In the genomic region with DNA sequence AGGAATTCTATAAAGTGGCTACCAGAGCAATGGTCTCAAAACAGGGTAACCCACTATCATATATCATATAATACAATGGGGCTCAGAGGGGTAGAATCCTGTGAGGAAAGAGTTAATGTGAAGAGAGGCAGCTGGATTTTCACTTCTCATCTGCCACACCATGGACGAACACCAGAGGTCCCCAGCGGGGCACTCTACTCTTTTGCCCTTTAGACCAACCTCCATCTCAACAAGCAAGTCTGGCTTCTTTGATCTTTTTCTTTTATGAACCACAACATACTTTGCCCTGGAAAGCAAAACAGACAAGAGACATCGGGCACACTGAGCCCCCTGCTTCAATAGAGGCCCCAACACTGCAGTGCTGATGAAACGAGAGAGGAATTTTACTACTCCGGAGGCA, we compare ENCODE assay signal across 7 mouse cellular contexts.
DNase-seq lines count a peak whose midpoint lies in the region; ATAC-seq lines count a peak whose summit lies in the region.

No protein-coding gene starts in this region.

- H3K4me2 ChIP-seq in neural tube, embryonic 15.5 days: no peak overlapping the region
- H3K4me2 ChIP-seq in limb, embryonic 11.5 days (ENCODE audit: low read depth, severe bottlenecking): no peak overlapping the region

- H3K4me1 ChIP-seq in neural tube, embryonic 15.5 days: no peaks in the 10 kb centered on the region
- H3K4me1 ChIP-seq in limb, embryonic 11.5 days (ENCODE audit: control insufficient read depth, insufficient read depth, low read length): no peaks in the 10 kb centered on the region

- H3K36me3 ChIP-seq in neural tube, embryonic 15.5 days: no peaks in the 10 kb centered on the region
- no peaks in the 10 kb centered on the region for H3K36me3 ChIP-seq in limb, embryonic 11.5 days (ENCODE audit: control insufficient read depth, insufficient read depth, low read length)

- H3K27me3 ChIP-seq in neural tube, embryonic 15.5 days (replicated peaks): no peaks in the 10 kb centered on the region
- H3K27me3 ChIP-seq in limb, embryonic 11.5 days (ENCODE audit: control insufficient read depth, insufficient read depth, low read length): no peaks in the 10 kb centered on the region

- no peak overlapping the region for H3K9ac ChIP-seq in neural tube, embryonic 15.5 days (replicated peaks)
- H3K9ac ChIP-seq in limb, embryonic 11.5 days (ENCODE audit: low read length): no peak overlapping the region

- H3K9me3 ChIP-seq in neural tube, embryonic 15.5 days (replicated peaks): no peaks in the 10 kb centered on the region
- H3K9me3 ChIP-seq in limb, embryonic 11.5 days (ENCODE audit: control insufficient read depth, low read length): no peaks in the 10 kb centered on the region

- DNase-seq in neural tube, embryonic 10.5 days (ENCODE audit: extremely low spot score, low spot score): peak; percentile 46
- peak; percentile 46 for DNase-seq in forelimb bud, embryonic 11.5 days (ENCODE audit: low read depth, low spot score)
- DNase-seq in limb, embryonic 11.5 days (ENCODE audit: low spot score): peak; percentile 60
- DNase-seq in thymus, adult 18-20 months: peak; percentile 17 to 20
- no peak for DNase-seq in urinary bladder, postnatal 4 days (ENCODE audit: low spot score in 2 of 2)

- no peak for ATAC-seq in neural tube, embryonic 15.5 days (ENCODE audit: low FRiP score)
- peak; percentile 76 for ATAC-seq in activated CD4-positive, CD25-positive, alpha-beta regulatory T cell, adult 4 months
- ATAC-seq in limb, embryonic 11.5 days (ENCODE audit: insufficient number of reproducible peaks, low FRiP score, low TSS enrichment, low read depth): no peak

- 21% methylated on average over 5 of the region's 5 CpGs for WGBS in neural tube, embryonic 15.5 days
- 28% methylated on average over 5 of the region's 5 CpGs for WGBS in limb, embryonic 11.5 days

- no peak overlapping the region for H3K27ac ChIP-seq in neural tube, embryonic 15.5 days (replicated peaks)
- H3K27ac ChIP-seq in limb, embryonic 11.5 days (replicated peaks; ENCODE audit: low read depth, low read length): no peak overlapping the region

- H3K4me3 ChIP-seq in neural tube, embryonic 15.5 days (replicated peaks): no peak overlapping the region
- H3K4me3 ChIP-seq in limb, embryonic 11.5 days (ENCODE audit: low read depth, low read length): no peak overlapping the region

Comparison
In these comparisons a context has a peak if more than half of its experiments do, and no peak if none do; other contexts are left out.
1. DNase-seq: peak in neural tube, embryonic 10.5 days (single experiment), forelimb bud, embryonic 11.5 days (single experiment), limb, embryonic 11.5 days (single experiment) and thymus, adult 18-20 months (2 of 2); none in urinary bladder, postnatal 4 days (0 of 2).